Mouse (Mus musculus) adrenal gland, adult 2 months (tissue): Measurements from ENCODE around the gene Tpx2. TPM values are rescaled to one million over a fixed set of nuclear protein-coding genes. Genes with fewer than 3 reads are reported as not detected.

Experiments used
- DNase-seq: peaks from one replicate; pipeline ENCODE4 v3.0.0; 2021
- polyA plus RNA-seq: library from polyadenylated mRNA; depleted of rRNA; stranded (reverse); fragments of >200 nt; gene quantifications from 2 replicates; pipeline ENCODE4 v1.2.3, GENCODE M21; 2012
- total RNA-seq, 2 experiments: library from RNA; stranded (reverse); gene quantifications; 2 replicates each; pipeline ENCODE4 v1.2.3; 2021

The Tpx2 gene
- total and polyA plus RNA-seq, 3 experiments, result 0.40 to 4.2 (median 2.0) TPM

DNA sequence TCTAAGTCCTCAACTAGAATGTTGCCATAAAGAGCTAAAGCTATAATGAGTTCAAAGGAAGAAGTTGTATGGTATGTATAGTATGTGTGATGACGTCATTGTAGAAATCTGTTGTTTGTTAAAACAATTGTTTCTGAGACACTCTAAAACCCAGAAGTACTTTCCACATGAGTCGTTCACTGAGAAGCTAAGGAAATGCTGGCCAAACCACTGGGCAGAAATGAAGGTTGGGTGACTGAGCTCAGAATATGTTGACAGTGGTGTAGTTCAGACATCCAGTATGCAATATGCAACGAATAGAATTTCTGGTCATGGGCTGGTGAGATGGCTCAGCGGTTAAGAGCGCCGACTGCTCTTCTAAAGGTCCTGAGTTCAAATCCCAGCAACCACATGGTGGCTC, 15.6 kb downstream of the Tpx2 start:
- DNase-seq, result no peak

DNA sequence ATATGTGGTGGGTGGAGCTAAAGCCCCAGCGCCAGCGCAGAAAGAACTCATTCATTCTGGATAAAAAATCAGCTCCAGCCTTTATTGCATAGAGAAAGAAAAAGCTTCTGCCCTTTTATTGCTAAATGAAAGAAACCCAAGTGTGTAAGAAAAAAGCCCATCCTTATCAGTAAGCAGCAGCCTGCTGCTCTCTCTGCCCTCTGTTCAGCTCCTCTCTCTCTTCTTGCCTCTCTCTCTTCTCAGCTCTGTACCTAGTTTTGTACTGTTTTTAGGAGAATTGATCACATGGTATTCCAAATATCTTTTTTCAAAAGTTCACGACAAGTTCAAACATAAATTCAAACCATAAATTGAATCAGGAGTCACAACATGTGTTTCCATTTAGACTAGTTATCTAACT, 30.5 kb downstream of the Tpx2 start:
- no peak for DNase-seq

GRCm38 (mm10) chr2:152880898-152881297, 33.1 kb downstream of the Tpx2 start:
- no peak for DNase-seq

DNA sequence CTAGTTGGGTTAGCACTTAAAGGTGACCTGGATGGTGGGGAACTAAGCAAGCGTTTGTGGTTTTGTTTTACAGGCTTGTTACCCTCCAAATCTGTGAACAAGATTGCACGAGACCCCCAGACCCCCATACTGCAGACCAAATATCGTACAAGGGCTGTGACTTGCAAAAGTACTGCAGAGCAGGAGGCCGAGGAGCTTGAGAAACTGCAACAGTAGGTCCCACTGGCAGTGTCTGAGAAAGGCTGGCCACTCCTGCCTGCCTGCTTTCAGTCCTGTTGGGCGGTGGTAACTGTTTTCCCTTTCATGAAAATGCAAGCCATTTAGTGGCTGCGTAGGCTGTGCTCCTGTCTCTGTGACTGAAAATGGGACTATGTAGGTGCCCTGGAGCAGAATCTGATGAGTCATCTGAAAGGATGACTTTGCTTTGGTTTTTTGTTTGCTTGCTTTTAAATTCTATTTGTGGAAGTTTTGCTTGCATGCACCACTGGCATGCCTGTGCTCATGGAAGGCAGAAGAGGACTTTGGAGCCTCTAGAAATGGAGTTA, 36.4 kb downstream of the Tpx2 start:
- no peak for DNase-seq

DNA sequence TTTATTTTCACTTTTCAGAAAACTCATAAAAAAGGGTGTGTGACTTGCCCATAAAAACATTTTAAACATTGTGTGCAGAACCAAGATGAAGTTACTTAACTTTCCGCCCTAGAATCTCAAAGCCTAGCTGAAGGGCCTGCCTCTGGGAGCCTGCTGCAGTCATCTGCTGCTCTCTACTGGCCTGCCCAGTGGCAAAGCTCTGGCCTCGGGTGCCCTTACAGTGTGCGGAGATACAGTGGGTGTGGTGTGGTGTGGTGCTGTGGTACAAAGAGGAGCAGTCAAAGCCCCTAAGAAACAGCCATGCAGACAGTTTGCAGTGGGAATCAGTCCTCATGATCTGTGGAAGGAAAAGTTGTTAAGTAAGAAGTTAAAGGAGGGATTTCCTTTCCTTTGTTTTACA, 39.5 kb downstream of the Tpx2 start:
- DNase-seq, result no peak

- DNase-seq, result no peak
These were observed 41.0 kb downstream of the Tpx2 start for GRCm38 (mm10) chr2:152888774-152889173.

DNA sequence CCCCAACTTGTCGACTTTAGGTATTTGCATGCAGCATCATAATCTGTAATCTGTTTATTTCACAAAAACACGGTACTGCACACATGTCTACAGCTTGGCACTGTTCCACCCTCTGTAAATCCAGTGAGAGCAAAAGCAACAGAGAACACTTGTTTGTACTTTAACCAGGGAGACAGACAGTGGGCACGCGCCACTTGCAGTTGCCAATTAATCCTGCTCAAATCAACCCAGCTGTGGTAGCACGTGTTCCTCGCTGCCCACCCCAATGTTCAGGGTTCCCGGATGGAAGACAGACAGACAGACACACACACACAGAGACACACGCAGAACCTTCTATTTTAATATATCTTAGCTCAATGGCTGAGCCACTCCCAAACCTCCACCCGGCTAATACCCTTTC, 48.1 kb downstream of the Tpx2 start:
- DNase-seq, result no peak

DNA sequence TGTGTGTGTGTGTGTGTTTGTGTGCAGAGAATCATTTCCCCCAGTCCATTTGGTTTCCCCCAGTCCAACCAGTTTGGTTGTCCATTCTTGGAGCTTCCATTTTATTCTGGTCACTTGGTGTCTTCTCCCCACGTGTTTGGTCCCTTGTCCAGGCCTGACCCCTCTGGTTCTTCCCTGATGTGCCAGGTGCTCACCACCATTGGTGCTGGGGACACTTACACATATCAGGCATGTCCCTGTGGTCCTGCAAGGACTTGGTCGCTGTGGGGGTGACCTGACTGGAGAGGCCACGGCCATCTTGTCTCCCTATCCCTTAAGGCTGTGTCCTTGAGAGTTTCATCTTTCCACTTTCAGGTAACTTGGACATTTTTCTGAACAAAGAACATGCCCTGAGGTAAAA, 49.2 kb downstream of the Tpx2 start:
- no peak for DNase-seq

DNA sequence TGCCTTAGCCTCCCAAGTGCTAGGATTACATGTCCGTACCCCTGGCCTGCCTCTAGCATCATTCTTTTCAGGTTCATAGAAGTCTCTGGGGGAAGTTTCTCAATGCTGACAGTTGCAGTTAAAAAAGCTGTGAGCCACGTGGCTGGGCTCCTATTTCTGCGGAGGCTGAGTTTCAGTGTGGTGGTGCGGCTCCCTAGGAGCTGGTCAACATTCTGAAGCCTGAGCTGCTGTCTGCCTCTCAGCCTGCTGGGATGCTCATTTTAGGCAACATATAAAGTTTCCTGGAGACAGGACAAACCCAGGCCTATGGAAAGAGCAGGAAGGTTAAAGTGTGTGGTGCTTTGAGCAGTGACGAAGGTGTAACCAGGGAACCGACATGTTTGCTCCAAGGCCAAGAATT, 51.2 kb downstream of the Tpx2 start:
- DNase-seq, result no peak

- DNase-seq, result no peak
These were observed 53.5 kb downstream of the Tpx2 start for GRCm38 (mm10) chr2:152901296-152901695.

DNA sequence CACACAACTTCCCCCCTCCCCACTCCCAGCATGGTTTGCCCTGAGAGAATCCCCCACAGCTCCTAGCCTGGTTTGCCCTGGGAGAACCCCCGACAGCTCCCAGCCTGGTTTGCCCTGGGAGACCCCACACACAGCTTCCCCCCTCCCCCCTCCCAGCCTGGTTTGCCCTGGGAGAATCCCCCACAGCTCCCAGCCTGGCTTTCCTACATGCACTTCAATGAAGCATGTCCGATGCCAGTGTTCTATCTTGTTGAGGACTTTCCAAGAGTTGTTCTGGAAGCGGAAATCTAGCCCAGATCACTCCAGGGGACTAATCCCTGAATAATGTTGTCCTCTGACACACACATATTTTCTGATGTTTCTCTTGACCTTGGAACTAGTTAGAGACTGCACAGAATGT, 54.9 kb downstream of the Tpx2 start:
- no peak for DNase-seq

DNA sequence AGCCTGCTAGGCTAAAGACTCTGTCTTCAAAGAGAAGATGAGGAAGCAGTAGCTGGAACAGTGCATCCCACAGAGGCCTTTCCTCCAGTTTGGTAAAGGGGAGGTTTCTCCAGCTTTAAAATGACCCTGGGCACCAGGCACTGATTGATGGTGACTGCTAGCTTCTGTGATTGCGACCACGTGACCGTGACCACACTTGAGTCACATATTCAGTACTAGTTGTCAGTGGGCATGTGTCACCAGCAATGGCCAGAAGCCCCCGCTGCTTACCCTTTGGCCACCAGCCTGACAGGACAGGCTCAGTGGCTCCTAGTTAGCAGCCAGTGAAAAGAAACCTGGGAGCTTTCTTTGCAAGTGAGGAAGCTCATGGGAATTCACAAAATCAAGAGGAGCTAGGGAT, 55.8 kb downstream of the Tpx2 start:
- DNase-seq, result peak; percentile 90

GRCm38 (mm10) chr2:152904127-152904643, 56.4 kb downstream of the Tpx2 start:
- DNase-seq, result no peak

GRCm38 (mm10) chr2:152905036-152905829, 57.5 kb downstream of the Tpx2 start:
- DNase-seq, result no peak

DNA sequence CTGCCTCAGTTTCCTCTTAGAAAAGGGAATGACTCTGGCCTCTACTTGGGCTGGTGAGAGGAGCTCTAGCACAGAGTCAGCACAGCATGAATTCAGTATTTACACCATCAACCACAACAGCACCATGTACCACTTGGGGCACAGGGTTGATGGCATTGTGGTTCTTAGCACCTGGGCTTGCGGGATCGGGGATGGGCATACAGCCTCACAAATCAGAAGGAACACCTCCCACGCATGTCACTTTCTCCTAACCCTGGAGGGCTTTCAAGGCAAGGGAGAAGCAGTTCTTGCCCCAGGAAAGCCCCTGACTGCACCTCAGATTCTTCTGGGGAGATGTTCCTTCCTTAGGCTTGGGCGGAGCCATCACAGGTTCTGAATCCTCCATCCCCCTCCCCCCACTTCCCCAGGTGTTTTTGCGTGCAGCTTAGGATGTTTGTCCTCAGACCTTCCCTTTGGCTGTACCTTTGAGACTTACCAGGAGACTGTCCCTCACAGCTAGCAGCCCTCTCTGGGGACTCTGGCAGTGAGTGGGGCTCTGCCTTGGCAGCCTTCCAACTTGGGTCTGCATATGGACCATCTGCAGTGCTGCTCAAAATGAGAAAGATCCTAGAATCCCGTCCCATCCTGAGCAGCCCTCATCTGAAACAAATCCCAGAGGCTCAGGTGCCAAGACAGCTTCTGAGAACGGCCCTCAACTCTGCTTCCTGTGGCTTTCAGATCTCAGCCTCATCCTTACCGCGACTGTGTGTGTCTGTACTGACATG, 58.7 kb downstream of the Tpx2 start:
- no peak for DNase-seq

- DNase-seq, result no peak
These were observed 59.6 kb downstream of the Tpx2 start for GRCm38 (mm10) chr2:152907114-152907943.

DNA sequence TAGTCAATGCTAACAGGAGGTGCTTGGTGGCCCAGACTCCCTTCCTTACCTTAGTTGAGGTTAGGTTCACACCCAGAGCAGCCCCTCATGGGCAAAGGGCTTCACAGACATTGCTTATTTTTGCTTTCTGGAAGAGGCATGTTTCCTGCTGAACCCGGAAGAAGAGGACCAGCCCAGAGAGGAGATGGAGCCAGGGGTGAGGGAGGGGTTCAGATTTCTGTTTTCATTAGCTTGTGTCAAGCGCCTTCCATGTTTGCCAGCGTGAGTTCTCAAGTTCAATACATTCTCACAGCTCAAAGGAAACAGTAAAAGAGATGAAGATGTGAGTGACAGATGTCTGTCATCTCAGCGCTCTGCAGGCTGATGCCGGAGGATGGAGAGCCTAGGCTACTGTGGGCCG, 62.1 kb downstream of the Tpx2 start:
- no peak for DNase-seq

GRCm38 (mm10) chr2:152911031-152911430, 63.3 kb downstream of the Tpx2 start, which contains the start of gene Mylk2:
Gene Mylk2 (plus strand): TSS chr2:152911352.
- no peak for DNase-seq

GRCm38 (mm10) chr2:152911432-152911831, 63.7 kb downstream of the Tpx2 start:
- DNase-seq, result no peak

DNA sequence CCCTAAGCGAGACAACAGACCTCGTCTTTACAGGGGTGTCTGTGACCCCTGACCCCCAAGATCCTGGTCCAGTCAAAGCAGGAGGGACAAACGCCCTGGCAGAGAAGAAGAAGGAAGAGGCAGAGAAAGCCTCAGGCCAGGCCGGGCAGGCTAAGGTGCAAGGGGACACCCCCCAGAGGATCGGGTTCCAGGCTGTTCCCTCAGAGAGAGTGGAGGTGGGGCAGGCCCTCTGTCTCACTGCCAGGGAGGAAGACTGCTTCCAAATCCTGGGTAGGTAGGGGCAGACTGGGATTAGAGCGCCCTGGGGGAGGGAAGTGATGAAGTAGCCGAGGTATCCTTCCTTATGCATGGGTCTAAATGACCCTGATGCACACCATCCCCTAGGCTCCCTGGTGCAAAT, 65.7 kb downstream of the Tpx2 start:
- DNase-seq, result no peak

DNA sequence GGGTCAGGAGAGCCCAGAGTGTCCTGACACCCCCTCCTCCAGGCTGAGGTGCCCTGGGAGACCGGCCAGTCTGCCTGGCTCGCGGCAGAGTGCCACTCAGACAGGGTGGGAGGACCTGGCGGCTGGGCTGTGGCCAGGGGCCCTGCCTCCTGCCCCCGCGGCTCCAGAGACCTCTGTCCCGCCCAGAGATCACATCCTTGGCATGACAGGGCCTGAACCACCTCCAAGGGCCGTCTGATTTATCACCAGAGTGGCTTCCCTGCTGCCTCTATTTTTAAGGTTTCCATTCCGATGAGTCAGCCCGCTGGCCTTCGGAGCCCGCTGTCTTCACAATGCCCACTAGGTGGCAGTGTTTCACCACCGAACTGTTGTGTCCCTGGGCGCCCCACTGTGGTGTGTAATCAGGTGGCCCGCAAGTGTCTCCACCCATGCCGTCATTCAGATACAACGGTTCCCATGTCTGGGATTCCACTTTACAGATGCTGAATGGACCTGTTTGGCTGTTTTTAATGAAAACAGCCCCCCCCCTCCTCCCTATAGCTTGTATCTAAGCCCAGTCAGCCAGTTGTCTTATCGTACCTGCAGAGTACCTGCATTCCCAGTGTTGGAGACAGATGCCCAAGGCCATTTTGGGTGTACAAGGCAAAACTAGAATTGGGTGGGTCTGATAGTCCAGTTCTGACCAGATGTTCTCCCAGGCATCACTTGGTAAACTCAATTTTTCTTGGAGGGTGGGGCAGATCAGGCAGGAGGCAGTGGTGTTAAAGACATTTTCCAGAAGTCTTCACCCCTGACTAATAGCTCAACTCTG, 66.8 kb downstream of the Tpx2 start:
- DNase-seq, result peak; percentile 95
